Mouse (Mus musculus): ENCODE measurements around the gene Nubp2. TPM values are rescaled to one million over a fixed set of nuclear protein-coding genes. Genes with fewer than 3 reads are reported as not detected.

Nubp2 gene
- polyA plus RNA-seq, 1 experiment from 2014 or later, result 75.3 TPM

GRCm38 (mm10) chr17:24891321-24891720 is 5.2 kb upstream of the Nubp2 start:
- Histone ChIP-seq H3K27ac (no peak overlapping the region), H3K4me1 (replicated peaks) (peaks cover 46% of the 10 kb centered on the region), H3K27me3 (no peaks in the 10 kb centered on the region), H3K9me3 (no peaks in the 10 kb centered on the region), H3K9ac (replicated peaks) (no peak overlapping the region), H3K4me3 (replicated peaks) (no peak overlapping the region), H3K4me2 (replicated peaks) (no peak overlapping the region), H3K36me3 (peaks cover 52% of the 10 kb centered on the region)
- no peak for ATAC-seq
- 89% methylated on average over 13 of the region's 13 CpGs for WGBS

- no peak overlapping the region for H3K27ac ChIP-seq
- H3K9me3 ChIP-seq, result no peaks in the 10 kb centered on the region
- no peak overlapping the region for H3K4me2 ChIP-seq (replicated peaks)
- H3K4me1 ChIP-seq (replicated peaks), result peaks cover 41% of the 10 kb centered on the region
- peaks cover 52% of the 10 kb centered on the region for H3K36me3 ChIP-seq
- no peak for ATAC-seq
- H3K27me3 ChIP-seq, result no peaks in the 10 kb centered on the region
- H3K4me3 ChIP-seq (replicated peaks), result no peak overlapping the region
- no peak overlapping the region for H3K9ac ChIP-seq (replicated peaks)
- WGBS, result 90% methylated on average over 19 of the region's 19 CpGs
Observed at GRCm38 (mm10) chr17:24890151-24891092, 4.3 kb upstream of the Nubp2 start.

GRCm38 (mm10) chr17:24888862-24889261 is 2.7 kb upstream of the Nubp2 start:
- H3K4me2 ChIP-seq (replicated peaks), result no peak overlapping the region
- no peak overlapping the region for H3K4me3 ChIP-seq (replicated peaks)
- peaks cover 39% of the 10 kb centered on the region for H3K4me1 ChIP-seq (replicated peaks)
- H3K36me3 ChIP-seq, result peaks cover 60% of the 10 kb centered on the region
- 94% methylated on average over 3 of the region's 3 CpGs for WGBS
- no peaks in the 10 kb centered on the region for H3K9me3 ChIP-seq
- ATAC-seq, result no peak
- H3K27me3 ChIP-seq, result no peaks in the 10 kb centered on the region
- no peak overlapping the region for H3K9ac ChIP-seq (replicated peaks)
- no peak overlapping the region for H3K27ac ChIP-seq

- Histone ChIP-seq H3K4me3 (replicated peaks) (peak overlapping the region; percentile 87), H3K36me3 (peaks cover 60% of the 10 kb centered on the region), H3K27me3 (no peaks in the 10 kb centered on the region), H3K4me1 (replicated peaks) (peaks cover 32% of the 10 kb centered on the region), H3K9me3 (no peaks in the 10 kb centered on the region), H3K4me2 (replicated peaks) (peak overlapping the region; percentile 92), H3K9ac (replicated peaks) (peak overlapping the region; percentile 92), H3K27ac (peak overlapping the region; percentile 81; the same call in 1 of the 2 replicates)
- 70% methylated on average over 18 of the region's 18 CpGs for WGBS
- ATAC-seq, result no peak
Observed at GRCm38 (mm10) chr17:24887291-24888080, 1.3 kb upstream of the Nubp2 start.

- H3K4me1 ChIP-seq (replicated peaks), result peaks cover 32% of the 10 kb centered on the region
- WGBS, result under 1% methylated on average over 18 of the region's 18 CpGs
- H3K9me3 ChIP-seq, result no peaks in the 10 kb centered on the region
- peak overlapping the region; percentile 92 for H3K4me2 ChIP-seq (replicated peaks)
- H3K36me3 ChIP-seq, result peaks cover 56% of the 10 kb centered on the region
- peak overlapping the region; percentile 81 for H3K27ac ChIP-seq
- H3K9ac ChIP-seq (replicated peaks), result peak overlapping the region; percentile 92
- peak overlapping the region; percentile 87 for H3K4me3 ChIP-seq (replicated peaks)
- peak; percentile 51 for ATAC-seq
- no peaks in the 10 kb centered on the region for H3K27me3 ChIP-seq
Observed at GRCm38 (mm10) chr17:24886932-24887271, 753 bp upstream of the Nubp2 start.

GRCm38 (mm10) chr17:24885356-24886133 is 604 bp downstream of the Nubp2 start:
- ATAC-seq, result no peak
- WGBS, result 26% methylated on average over 22 of the region's 22 CpGs

GRCm38 (mm10) chr17:24884391-24884790 is 1.8 kb downstream of the Nubp2 start:
- H3K27me3 ChIP-seq, result no peaks in the 10 kb centered on the region
- no peak for ATAC-seq
- no peak overlapping the region for H3K27ac ChIP-seq
- no peaks in the 10 kb centered on the region for H3K9me3 ChIP-seq
- no peak overlapping the region for H3K4me2 ChIP-seq (replicated peaks)
- H3K4me1 ChIP-seq (replicated peaks), result peaks cover 32% of the 10 kb centered on the region
- no peak overlapping the region; the same call in 1 of the 2 replicates for H3K4me3 ChIP-seq (replicated peaks)
- H3K9ac ChIP-seq (replicated peaks), result no peak overlapping the region
- H3K36me3 ChIP-seq, result peaks cover 31% of the 10 kb centered on the region
- WGBS, result 87% methylated on average over 6 of the region's 6 CpGs

More at GRCm38 (mm10) chr17:24885356-24886133, 604 bp downstream of the Nubp2 start:
- Histone ChIP-seq H3K9ac (replicated peaks) (peak overlapping the region; percentile 54), H3K27me3 (no peaks in the 10 kb centered on the region), H3K27ac (no peak overlapping the region), H3K4me1 (replicated peaks) (peaks cover 32% of the 10 kb centered on the region), H3K4me2 (replicated peaks) (peak overlapping the region; percentile 90), H3K4me3 (replicated peaks) (peak overlapping the region; percentile 87), H3K9me3 (no peaks in the 10 kb centered on the region), H3K36me3 (peaks cover 42% of the 10 kb centered on the region)

GRCm38 (mm10) chr17:24881738-24882440 is 4.3 kb downstream of the Nubp2 start:
- Histone ChIP-seq H3K27me3 (no peaks in the 10 kb centered on the region), H3K4me3 (replicated peaks) (no peak overlapping the region), H3K9ac (replicated peaks) (no peak overlapping the region), H3K36me3 (peaks cover 23% of the 10 kb centered on the region), H3K4me2 (replicated peaks) (no peak overlapping the region), H3K27ac (no peak overlapping the region), H3K9me3 (no peaks in the 10 kb centered on the region), H3K4me1 (replicated peaks) (peaks cover 10% of the 10 kb centered on the region)
- no peak for ATAC-seq
- WGBS, result 45% methylated on average over 7 of the region's 7 CpGs

- Histone ChIP-seq H3K9ac (replicated peaks) (no peak overlapping the region), H3K27me3 (no peaks in the 10 kb centered on the region), H3K4me1 (replicated peaks) (no peaks in the 10 kb centered on the region), H3K27ac (no peak overlapping the region), H3K4me2 (replicated peaks) (no peak overlapping the region), H3K36me3 (peaks cover 12% of the 10 kb centered on the region), H3K4me3 (replicated peaks) (no peak overlapping the region), H3K9me3 (no peaks in the 10 kb centered on the region)
- ATAC-seq, result no peak
- 76% methylated on average over 8 of the region's 8 CpGs for WGBS
Observed at GRCm38 (mm10) chr17:24878531-24878930, 7.6 kb downstream of the Nubp2 start.

GRCm38 (mm10) chr17:24878117-24878397 is 8.1 kb downstream of the Nubp2 start:
- H3K27ac ChIP-seq, result no peak overlapping the region
- H3K4me2 ChIP-seq (replicated peaks), result no peak overlapping the region
- ATAC-seq, result no peak
- 43% methylated on average over 5 of the region's 5 CpGs for WGBS
- peaks cover 7% of the 10 kb centered on the region for H3K36me3 ChIP-seq
- no peaks in the 10 kb centered on the region for H3K27me3 ChIP-seq
- no peaks in the 10 kb centered on the region for H3K9me3 ChIP-seq
- no peak overlapping the region for H3K4me3 ChIP-seq (replicated peaks)
- no peak overlapping the region for H3K9ac ChIP-seq (replicated peaks)
- H3K4me1 ChIP-seq (replicated peaks), result no peaks in the 10 kb centered on the region

GRCm38 (mm10) chr17:24877336-24878116 is 8.6 kb downstream of the Nubp2 start:
- WGBS, result 76% methylated on average over 10 of the region's 10 CpGs
- Histone ChIP-seq H3K9ac (replicated peaks) (no peak overlapping the region; the same call in 1 of the 2 replicates), H3K4me3 (replicated peaks) (no peak overlapping the region), H3K4me1 (replicated peaks) (no peaks in the 10 kb centered on the region), H3K4me2 (replicated peaks) (no peak overlapping the region), H3K27me3 (no peaks in the 10 kb centered on the region), H3K9me3 (no peaks in the 10 kb centered on the region), H3K36me3 (peaks cover 2% of the 10 kb centered on the region), H3K27ac (no peak overlapping the region)
- no peak for ATAC-seq

Measured in midbrain, embryonic 13.5 days (tissue).